ENCODE assay signal across 19 mouse cellular contexts in the genomic region with DNA sequence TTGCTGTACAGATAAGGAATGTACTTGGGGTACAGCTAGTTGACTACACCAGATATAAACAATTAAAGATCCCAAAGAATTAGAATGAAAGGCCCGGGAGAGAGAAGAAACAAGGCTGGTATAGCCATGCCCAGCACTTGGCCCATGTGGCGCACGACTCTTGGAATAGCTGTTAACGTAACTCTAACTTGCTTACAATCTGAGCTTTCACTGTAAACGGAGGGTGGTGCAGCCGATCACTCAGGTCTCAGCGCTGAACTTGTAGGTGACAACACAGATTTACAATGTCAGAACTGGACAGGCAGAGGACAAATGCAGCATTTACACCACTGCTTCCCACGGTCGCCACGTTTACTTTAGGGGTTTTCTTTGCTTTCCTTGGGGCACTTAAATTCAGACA. TPM values are rescaled to one million over a fixed set of nuclear protein-coding genes. Genes with fewer than 3 reads are reported as not detected.
DNase-seq lines count a peak whose midpoint lies in the region; ATAC-seq and TF ChIP-seq lines count a peak whose summit lies in the region.
"Had no signal": no experiment of that assay in that cellular context is flagged by ENCODE, and none has a peak within 500 bp of the region (broad histone marks: within the 10 kb centered on the region; RNA-seq: fewer than 3 reads in every experiment).

No protein-coding gene starts in this region.

- H3K4me2 ChIP-seq in heart, embryonic 11.5 days: peak overlapping the region; percentile 39
- no peak overlapping the region for H3K4me2 ChIP-seq in hindbrain, embryonic 12.5 days (replicated peaks)
- no peak overlapping the region for H3K4me2 ChIP-seq in hindbrain, postnatal 0 days (ENCODE audit: low read depth, low read length)
- H3K4me2 ChIP-seq in forebrain, embryonic 14.5 days (ENCODE audit: low read length): no peak overlapping the region
- no peak overlapping the region for H3K4me2 ChIP-seq in forebrain, postnatal 0 days (ENCODE audit: low read depth)
- H3K4me2 ChIP-seq: embryonic facial prominence, embryonic 15.5 days; limb, embryonic 13.5 days; liver, embryonic 13.5 days; lung, embryonic 14.5 days had no signal

- no peak for DNase-seq in heart, adult 8-10 months (ENCODE audit: low spot score)
- DNase-seq in hindbrain, postnatal 0 days (ENCODE audit: low spot score): no peak
- no peak for DNase-seq in forebrain, embryonic 14.5 days (ENCODE audit: low spot score)
- no peak for DNase-seq in forebrain, postnatal 0 days
- DNase-seq in MN1 (ENCODE audit: low spot score): no peak
- no peak for DNase-seq in right cerebral cortex, adult 2 months (ENCODE audit: low spot score in 2 of 2)
- DNase-seq: adrenal gland, postnatal 36 days; B cell, adult 2 months; cerebellum, adult 11-12 months; cerebellum, postnatal 36 days; kidney, adult 11 months; liver, embryonic 13.5 days; lung, embryonic 14.5 days; lung, postnatal 36 days; thymus, postnatal 36 days had no signal

- WGBS in heart, embryonic 11.5 days (ENCODE audit: insufficient replicate concordance): 56% methylated on average over 10 of the region's 10 CpGs
- 88% methylated on average over 10 of the region's 10 CpGs for WGBS in hindbrain, embryonic 12.5 days
- 75% methylated on average over 10 of the region's 10 CpGs for whole genome bisulfite sequencing in hindbrain, postnatal 0 days
- 72% methylated on average over 10 of the region's 10 CpGs for WGBS in forebrain, embryonic 14.5 days
- 52% methylated on average over 10 of the region's 10 CpGs for WGBS in forebrain, postnatal 0 days

- peak overlapping the region; percentile 59 for H3K27ac ChIP-seq in heart, embryonic 11.5 days (ENCODE audit: low read depth, low read length)
- peak overlapping the region; percentile 55; the same call in 1 of the 2 replicates for H3K27ac ChIP-seq in hindbrain, embryonic 12.5 days
- H3K27ac ChIP-seq in hindbrain, postnatal 0 days: no peak overlapping the region
- H3K27ac ChIP-seq in forebrain, embryonic 14.5 days (ENCODE audit: low read depth, low read length): 0 out of 2 replicates have a peak overlapping the region, but pooled peaks have one; percentile 41
- H3K27ac ChIP-seq in forebrain, postnatal 0 days (ENCODE audit: low read depth, low read length): 0 out of 2 replicates have a peak overlapping the region, but pooled peaks have one; percentile 29
- H3K27ac ChIP-seq: embryonic facial prominence, embryonic 15.5 days; limb, embryonic 13.5 days; liver, embryonic 13.5 days had no signal

- no peaks in the 10 kb centered on the region for H3K36me3 ChIP-seq in heart, embryonic 11.5 days (ENCODE audit: control insufficient read depth, insufficient read depth, low read length)
- no peaks in the 10 kb centered on the region for H3K36me3 ChIP-seq in hindbrain, embryonic 12.5 days
- H3K36me3 ChIP-seq in hindbrain, postnatal 0 days (ENCODE audit: insufficient read depth, low read length): no peaks in the 10 kb centered on the region
- H3K36me3 ChIP-seq in forebrain, embryonic 14.5 days (ENCODE audit: control insufficient read depth, insufficient read depth, low read length): no peaks in the 10 kb centered on the region
- H3K36me3 ChIP-seq in forebrain, postnatal 0 days (ENCODE audit: insufficient read depth): no peaks in the 10 kb centered on the region
- H3K36me3 ChIP-seq: embryonic facial prominence, embryonic 15.5 days; limb, embryonic 13.5 days; liver, embryonic 13.5 days had no signal

- H3K27me3 ChIP-seq in heart, embryonic 11.5 days (ENCODE audit: control insufficient read depth, insufficient read depth, low read length): no peaks in the 10 kb centered on the region
- no peaks in the 10 kb centered on the region for H3K27me3 ChIP-seq in hindbrain, embryonic 12.5 days
- no peaks in the 10 kb centered on the region for H3K27me3 ChIP-seq in hindbrain, postnatal 0 days (ENCODE audit: insufficient read depth, low read length)
- H3K27me3 ChIP-seq in forebrain, embryonic 14.5 days (replicated peaks; ENCODE audit: control insufficient read depth, insufficient read depth, low read length): no peaks in the 10 kb centered on the region
- no peaks in the 10 kb centered on the region for H3K27me3 ChIP-seq in forebrain, postnatal 0 days (ENCODE audit: insufficient read depth, low read length)
- H3K27me3 ChIP-seq: embryonic facial prominence, embryonic 15.5 days; limb, embryonic 13.5 days; liver, embryonic 13.5 days had no signal

- H3K9me3 ChIP-seq in heart, embryonic 11.5 days (replicated peaks; ENCODE audit: control insufficient read depth, low read length): no peaks in the 10 kb centered on the region
- no peaks in the 10 kb centered on the region for H3K9me3 ChIP-seq in hindbrain, embryonic 12.5 days (replicated peaks)
- no peaks in the 10 kb centered on the region for H3K9me3 ChIP-seq in hindbrain, postnatal 0 days (ENCODE audit: low read length)
- H3K9me3 ChIP-seq in forebrain, embryonic 14.5 days (replicated peaks; ENCODE audit: control insufficient read depth, low read length): no peaks in the 10 kb centered on the region
- no peaks in the 10 kb centered on the region for H3K9me3 ChIP-seq in forebrain, postnatal 0 days (ENCODE audit: low read length)
- H3K9me3 ChIP-seq: embryonic facial prominence, embryonic 15.5 days; limb, embryonic 13.5 days; liver, embryonic 13.5 days had no signal

- ATAC-seq in heart, embryonic 11.5 days (replicated peaks; ENCODE audit: insufficient number of reproducible peaks, low FRiP score, low TSS enrichment): no peak
- ATAC-seq in hindbrain, embryonic 12.5 days (ENCODE audit: low FRiP score): no peak
- no peak for ATAC-seq in hindbrain, postnatal 0 days
- no peak for ATAC-seq in forebrain, embryonic 14.5 days
- ATAC-seq in forebrain, postnatal 0 days: no peak

- no peak for TF ChIP-seq CTCF in hindbrain, postnatal 0 days (IDR thresholded peaks at IDR 0.05; ENCODE audit: low read depth)
- no peak for TF ChIP-seq CTCF in forebrain, postnatal 0 days (IDR thresholded peaks at IDR 0.05; ENCODE audit: low read depth)

- H3K4me3 ChIP-seq in heart, embryonic 11.5 days (ENCODE audit: low read depth, low read length): no peak overlapping the region
- H3K4me3 ChIP-seq in hindbrain, embryonic 12.5 days: no peak overlapping the region
- H3K4me3 ChIP-seq in hindbrain, postnatal 0 days (ENCODE audit: low read length): no peak overlapping the region
- H3K4me3 ChIP-seq in forebrain, embryonic 14.5 days (ENCODE audit: low read depth, low read length): no peak overlapping the region
- no peak overlapping the region for H3K4me3 ChIP-seq in forebrain, postnatal 0 days (ENCODE audit: low read depth, low read length)
- H3K4me3 ChIP-seq: embryonic facial prominence, embryonic 15.5 days; limb, embryonic 13.5 days; liver, embryonic 13.5 days had no signal

- peaks cover 7% of the 10 kb centered on the region for H3K4me1 ChIP-seq in heart, embryonic 11.5 days (ENCODE audit: control insufficient read depth, insufficient read depth, low read length)
- peaks cover 4% of the 10 kb centered on the region; the same call in 1 of the 2 replicates for H3K4me1 ChIP-seq in hindbrain, embryonic 12.5 days
- no peaks in the 10 kb centered on the region for H3K4me1 ChIP-seq in hindbrain, postnatal 0 days (ENCODE audit: insufficient read depth, low read length)
- peaks cover 5% of the 10 kb centered on the region; the same call in 1 of the 2 replicates for H3K4me1 ChIP-seq in forebrain, embryonic 14.5 days (ENCODE audit: control insufficient read depth, insufficient read depth, low read length)
- H3K4me1 ChIP-seq in forebrain, postnatal 0 days (ENCODE audit: insufficient read depth): no peaks in the 10 kb centered on the region
- H3K4me1 ChIP-seq: liver, embryonic 13.5 days had no signal

- H3K9ac ChIP-seq in heart, embryonic 11.5 days (ENCODE audit: low read depth, low read length): no peak overlapping the region
- no peak overlapping the region for H3K9ac ChIP-seq in hindbrain, embryonic 12.5 days
- H3K9ac ChIP-seq in hindbrain, postnatal 0 days (replicated peaks; ENCODE audit: low read length): no peak overlapping the region
- no peak overlapping the region for H3K9ac ChIP-seq in forebrain, embryonic 14.5 days (ENCODE audit: low read length)
- no peak overlapping the region for H3K9ac ChIP-seq in forebrain, postnatal 0 days
- H3K9ac ChIP-seq: embryonic facial prominence, embryonic 15.5 days; limb, embryonic 13.5 days; liver, embryonic 13.5 days; lung, embryonic 14.5 days had no signal

RNA-seq across cellular contexts. Expression of a gene that starts 10.5 kb away (rescaled TPM):
- 46.2 and 56.0 TPM in 2 replicates for polyA plus RNA-seq in heart, embryonic 11.5 days (2014; fragmentation: Nextera tagmentation; extraction: Ambion mirVana)
- 100 to 1,000 TPM in 2 of 4 experiments, 10 to 100 TPM in 2; 85.9 to 105 (median 95.9) TPM for total RNA-seq in heart, adult 8-10 months (2022)
- 87.9 and 97.4 TPM in 2 replicates for polyA plus RNA-seq in hindbrain, embryonic 12.5 days (2016; fragmentation: Nextera tagmentation; extraction: Ambion mirVana)
- 59.3 and 65.3 TPM in 2 replicates for total RNA-seq in hindbrain, postnatal 0 days (2014; rRNA removed)
- polyA plus RNA-seq in hindbrain, postnatal 0 days (2015; fragmentation: Nextera tagmentation; extraction: Ambion mirVana): 59.0 and 64.3 TPM in 2 replicates
- 75.3 and 88.2 TPM in 2 replicates for polyA plus RNA-seq in forebrain, embryonic 14.5 days (2014; fragmentation: Nextera tagmentation; extraction: Ambion mirVana)
- 67.0 and 86.4 TPM in 2 replicates for total RNA-seq in forebrain, postnatal 0 days (2014; rRNA removed)
- polyA plus RNA-seq in forebrain, postnatal 0 days (2015; fragmentation: Nextera tagmentation; extraction: Ambion mirVana): 42.3 and 53.6 TPM in 2 replicates

RNA-seq across cellular contexts. Expression of a gene that starts 42.7 kb away (rescaled TPM):
- polyA plus RNA-seq in heart, embryonic 11.5 days (2014; fragmentation: Nextera tagmentation; extraction: Ambion mirVana): 0.23 and 0.34 TPM in 2 replicates
- total RNA-seq in heart, adult 8-10 months (2022): not detected
- 1.2 and 1.7 TPM in 2 replicates for polyA plus RNA-seq in hindbrain, embryonic 12.5 days (2016; fragmentation: Nextera tagmentation; extraction: Ambion mirVana)
- total RNA-seq in hindbrain, postnatal 0 days (2014; rRNA removed): 0.54 and 1.0 TPM in 2 replicates
- polyA plus RNA-seq in hindbrain, postnatal 0 days (2015; fragmentation: Nextera tagmentation; extraction: Ambion mirVana): 1.6 TPM in 2 replicates
- 0.59 and 0.66 TPM in 2 replicates for polyA plus RNA-seq in forebrain, embryonic 14.5 days (2014; fragmentation: Nextera tagmentation; extraction: Ambion mirVana)
- total RNA-seq in forebrain, postnatal 0 days (2014; rRNA removed): 0.23 and 0.62 TPM in 2 replicates
- 0.08 and 0.29 TPM in 2 replicates for polyA plus RNA-seq in forebrain, postnatal 0 days (2015; fragmentation: Nextera tagmentation; extraction: Ambion mirVana)
- polyA plus RNA-seq: limb, embryonic 13.5 days; liver, embryonic 13.5 days; lung, embryonic 14.5 days had no signal
